Mouse (Mus musculus): ENCODE data around the gene St7. TPM values are rescaled to one million over a fixed set of nuclear protein-coding genes. Genes with fewer than 3 reads are reported as not detected.

St7 gene
- polyA plus RNA-seq (2016; fragmentation: Nextera tagmentation; extraction: Ambion mirVana): 23.8 and 31.3 TPM in 2 replicates

- H3K9me3 ChIP-seq (replicated peaks): no peaks in the 10 kb centered on the region
- peak within 1 kb of the TSS; percentile 94 for H3K27ac ChIP-seq (replicated peaks)
- peaks cover 4% of the 10 kb centered on the region; the same call in 1 of the 2 replicates for H3K27me3 ChIP-seq (ENCODE audit: low read depth, poor library complexity, severe bottlenecking)
- 79% methylated on average over 7 of the region's 7 CpGs for WGBS
- H3K36me3 ChIP-seq: 0 out of 2 replicates have a peak, but pooled peaks cover 5% of the 10 kb centered on the region
- H3K4me3 ChIP-seq: peak within 1 kb of the TSS; percentile 85
- H3K4me1 ChIP-seq: peaks cover 23% of the 10 kb centered on the region
- no peak for DNase-seq (ENCODE audit: low spot score)
These were observed at the start of gene St7 for GRCm38 (mm10) chr6:17692647-17693046. Gene St7 (plus strand): TSS chr6:17692933.

GRCm38 (mm10) chr6:17646107-17646506, 46.6 kb upstream of the St7 start:
- H3K4me1 ChIP-seq: 0 out of 2 replicates have a peak, but pooled peaks cover 4% of the 10 kb centered on the region
- H3K4me3 ChIP-seq: no peak overlapping the region
- no peak overlapping the region for H3K27ac ChIP-seq (replicated peaks)
- 82% methylated on average over 3 of the region's 3 CpGs for WGBS
- DNase-seq (ENCODE audit: low spot score): no peak
- no peaks in the 10 kb centered on the region for H3K9me3 ChIP-seq (replicated peaks)
- H3K27me3 ChIP-seq (ENCODE audit: low read depth, poor library complexity, severe bottlenecking): no peaks in the 10 kb centered on the region
- H3K36me3 ChIP-seq: peaks cover 27% of the 10 kb centered on the region

GRCm38 (mm10) chr6:17652132-17652531, 40.6 kb upstream of the St7 start:
- Histone ChIP-seq H3K27ac (replicated peaks) (no peak overlapping the region), H3K4me1 (no peaks in the 10 kb centered on the region), H3K36me3 (peaks cover 76% of the 10 kb centered on the region), H3K4me3 (no peak overlapping the region), H3K9me3 (replicated peaks) (no peaks in the 10 kb centered on the region), H3K27me3 (ENCODE audit: low read depth, poor library complexity, severe bottlenecking) (no peaks in the 10 kb centered on the region)
- 89% methylated on average over 2 of the region's 2 CpGs for WGBS
- no peak for DNase-seq (ENCODE audit: low spot score)

GRCm38 (mm10) chr6:17655080-17655479, 37.7 kb upstream of the St7 start:
- WGBS: 92% methylated on average over 2 of the region's 2 CpGs
- Histone ChIP-seq H3K9me3 (replicated peaks) (no peaks in the 10 kb centered on the region), H3K4me1 (no peaks in the 10 kb centered on the region), H3K4me3 (no peak overlapping the region), H3K36me3 (peaks cover 82% of the 10 kb centered on the region), H3K27ac (replicated peaks) (no peak overlapping the region), H3K27me3 (ENCODE audit: low read depth, poor library complexity, severe bottlenecking) (no peaks in the 10 kb centered on the region)
- no peak for DNase-seq (ENCODE audit: low spot score)

- Histone ChIP-seq H3K27ac (replicated peaks) (no peak overlapping the region), H3K4me1 (no peaks in the 10 kb centered on the region), H3K36me3 (peaks cover 85% of the 10 kb centered on the region), H3K27me3 (ENCODE audit: low read depth, poor library complexity, severe bottlenecking) (no peaks in the 10 kb centered on the region), H3K9me3 (replicated peaks) (no peaks in the 10 kb centered on the region), H3K4me3 (no peak overlapping the region)
- no peak for DNase-seq (ENCODE audit: low spot score)
- 83% methylated on average over 1 of the region's 1 CpGs for WGBS
These were observed 35.4 kb upstream of the St7 start for GRCm38 (mm10) chr6:17657308-17657707.

GRCm38 (mm10) chr6:17665348-17665747, 27.4 kb upstream of the St7 start:
- H3K9me3 ChIP-seq (replicated peaks): no peaks in the 10 kb centered on the region
- no peak for DNase-seq (ENCODE audit: low spot score)
- no peak overlapping the region for H3K4me3 ChIP-seq
- H3K4me1 ChIP-seq: no peaks in the 10 kb centered on the region
- 96% methylated on average over 7 of the region's 7 CpGs for WGBS
- peaks cover 87% of the 10 kb centered on the region for H3K36me3 ChIP-seq
- H3K27ac ChIP-seq (replicated peaks): no peak overlapping the region
- no peaks in the 10 kb centered on the region for H3K27me3 ChIP-seq (ENCODE audit: low read depth, poor library complexity, severe bottlenecking)

- Histone ChIP-seq H3K27ac (replicated peaks) (no peak overlapping the region), H3K4me3 (no peak overlapping the region), H3K4me1 (no peaks in the 10 kb centered on the region), H3K9me3 (replicated peaks) (no peaks in the 10 kb centered on the region), H3K36me3 (peaks cover 80% of the 10 kb centered on the region), H3K27me3 (ENCODE audit: low read depth, poor library complexity, severe bottlenecking) (no peaks in the 10 kb centered on the region)
- DNase-seq (ENCODE audit: low spot score): no peak
These were observed 26.7 kb upstream of the St7 start for GRCm38 (mm10) chr6:17666024-17666423.

GRCm38 (mm10) chr6:17667813-17668212, 24.9 kb upstream of the St7 start:
- H3K4me3 ChIP-seq: no peak overlapping the region
- no peaks in the 10 kb centered on the region for H3K27me3 ChIP-seq (ENCODE audit: low read depth, poor library complexity, severe bottlenecking)
- peaks cover 62% of the 10 kb centered on the region for H3K36me3 ChIP-seq
- no peak overlapping the region for H3K27ac ChIP-seq (replicated peaks)
- no peaks in the 10 kb centered on the region for H3K9me3 ChIP-seq (replicated peaks)
- DNase-seq (ENCODE audit: low spot score): no peak
- 92% methylated on average over 3 of the region's 3 CpGs for WGBS
- H3K4me1 ChIP-seq: no peaks in the 10 kb centered on the region

- 97% methylated on average over 12 of the region's 12 CpGs for WGBS
- no peaks in the 10 kb centered on the region for H3K27me3 ChIP-seq (ENCODE audit: low read depth, poor library complexity, severe bottlenecking)
- H3K4me3 ChIP-seq: no peak overlapping the region
- no peak for DNase-seq (ENCODE audit: low spot score)
- no peak overlapping the region for H3K27ac ChIP-seq (replicated peaks)
- no peaks in the 10 kb centered on the region for H3K4me1 ChIP-seq
- peaks cover 57% of the 10 kb centered on the region for H3K36me3 ChIP-seq
- no peaks in the 10 kb centered on the region for H3K9me3 ChIP-seq (replicated peaks)
These were observed 24.4 kb upstream of the St7 start for GRCm38 (mm10) chr6:17668334-17668733.

GRCm38 (mm10) chr6:17669826-17670225, 22.9 kb upstream of the St7 start:
- Histone ChIP-seq H3K36me3 (peaks cover 42% of the 10 kb centered on the region), H3K27ac (replicated peaks) (no peak overlapping the region), H3K27me3 (ENCODE audit: low read depth, poor library complexity, severe bottlenecking) (no peaks in the 10 kb centered on the region), H3K4me3 (no peak overlapping the region), H3K9me3 (replicated peaks) (no peaks in the 10 kb centered on the region), H3K4me1 (no peaks in the 10 kb centered on the region)
- WGBS: 91% methylated on average over 2 of the region's 2 CpGs
- no peak for DNase-seq (ENCODE audit: low spot score)

GRCm38 (mm10) chr6:17675019-17675756, 17.5 kb upstream of the St7 start:
- H3K4me1 ChIP-seq: no peaks in the 10 kb centered on the region; the same call in 1 of the 2 replicates
- H3K27ac ChIP-seq (replicated peaks): no peak overlapping the region
- no peaks in the 10 kb centered on the region for H3K36me3 ChIP-seq
- peak; percentile 74 for DNase-seq (ENCODE audit: low spot score)
- 31% methylated on average over 12 of the region's 12 CpGs for WGBS
- no peak overlapping the region for H3K4me3 ChIP-seq
- H3K9me3 ChIP-seq (replicated peaks): no peaks in the 10 kb centered on the region
- no peaks in the 10 kb centered on the region for H3K27me3 ChIP-seq (ENCODE audit: low read depth, poor library complexity, severe bottlenecking)

- WGBS: 88% methylated on average over 2 of the region's 2 CpGs
These were observed 15.7 kb upstream of the St7 start for GRCm38 (mm10) chr6:17677008-17677407.

GRCm38 (mm10) chr6:17680266-17680925, 12.3 kb upstream of the St7 start:
- WGBS: 88% methylated on average over 6 of the region's 6 CpGs
- peaks cover 8% of the 10 kb centered on the region for H3K9me3 ChIP-seq (replicated peaks)

More at GRCm38 (mm10) chr6:17677008-17677407, 15.7 kb upstream of the St7 start:
- H3K27ac ChIP-seq (replicated peaks): no peak overlapping the region
- no peaks in the 10 kb centered on the region; the same call in 1 of the 2 replicates for H3K4me1 ChIP-seq
- no peak overlapping the region for H3K4me3 ChIP-seq
- no peak for DNase-seq (ENCODE audit: low spot score)
- H3K36me3 ChIP-seq: no peaks in the 10 kb centered on the region; the same call in 1 of the 2 replicates
- H3K9me3 ChIP-seq (replicated peaks): peaks cover 8% of the 10 kb centered on the region
- H3K27me3 ChIP-seq (ENCODE audit: low read depth, poor library complexity, severe bottlenecking): no peaks in the 10 kb centered on the region

More at GRCm38 (mm10) chr6:17680266-17680925, 12.3 kb upstream of the St7 start:
- Histone ChIP-seq H3K4me1 (no peaks in the 10 kb centered on the region), H3K4me3 (no peak overlapping the region), H3K36me3 (no peaks in the 10 kb centered on the region; the same call in 1 of the 2 replicates), H3K27ac (replicated peaks) (no peak overlapping the region), H3K27me3 (ENCODE audit: low read depth, poor library complexity, severe bottlenecking) (no peaks in the 10 kb centered on the region)
- no peak for DNase-seq (ENCODE audit: low spot score)

Measured in midbrain, embryonic 10.5 days (tissue).